Mouse (Mus musculus): ENCODE measurements around the gene Prtn3.

GRCm38 (mm10) chr10:79862925-79863324 lies 11.4 kb upstream of the Prtn3 start:
- TF ChIP-seq CTCF (IDR thresholded peaks at IDR 0.05) (no peak), EP300 (IDR thresholded peaks at IDR 0.05) (no peak)
